Mouse (Mus musculus): ENCODE data around the gene Nyx.

Gene Nyx

DNA sequence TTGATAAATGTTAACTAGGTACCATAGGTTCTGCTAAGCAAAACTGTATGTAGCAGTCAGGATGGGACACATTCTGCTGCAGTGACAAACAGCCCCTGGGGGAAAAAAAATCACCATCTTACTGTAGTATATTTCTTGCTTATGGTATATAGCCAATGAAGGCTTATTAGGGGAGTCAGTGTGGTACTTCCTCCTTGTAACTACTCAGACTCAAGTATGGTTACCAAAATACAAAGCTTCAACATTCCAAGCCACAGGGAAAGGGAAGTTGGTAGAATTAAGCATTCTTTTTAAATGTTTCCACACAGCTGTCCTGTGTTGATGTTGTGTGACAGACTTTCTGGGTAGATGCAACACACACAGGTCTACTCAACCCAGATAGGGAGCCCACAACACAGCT, 27.0 kb downstream of the Nyx start:
- no peak for DNase-seq (ENCODE audit: low spot score)

DNA sequence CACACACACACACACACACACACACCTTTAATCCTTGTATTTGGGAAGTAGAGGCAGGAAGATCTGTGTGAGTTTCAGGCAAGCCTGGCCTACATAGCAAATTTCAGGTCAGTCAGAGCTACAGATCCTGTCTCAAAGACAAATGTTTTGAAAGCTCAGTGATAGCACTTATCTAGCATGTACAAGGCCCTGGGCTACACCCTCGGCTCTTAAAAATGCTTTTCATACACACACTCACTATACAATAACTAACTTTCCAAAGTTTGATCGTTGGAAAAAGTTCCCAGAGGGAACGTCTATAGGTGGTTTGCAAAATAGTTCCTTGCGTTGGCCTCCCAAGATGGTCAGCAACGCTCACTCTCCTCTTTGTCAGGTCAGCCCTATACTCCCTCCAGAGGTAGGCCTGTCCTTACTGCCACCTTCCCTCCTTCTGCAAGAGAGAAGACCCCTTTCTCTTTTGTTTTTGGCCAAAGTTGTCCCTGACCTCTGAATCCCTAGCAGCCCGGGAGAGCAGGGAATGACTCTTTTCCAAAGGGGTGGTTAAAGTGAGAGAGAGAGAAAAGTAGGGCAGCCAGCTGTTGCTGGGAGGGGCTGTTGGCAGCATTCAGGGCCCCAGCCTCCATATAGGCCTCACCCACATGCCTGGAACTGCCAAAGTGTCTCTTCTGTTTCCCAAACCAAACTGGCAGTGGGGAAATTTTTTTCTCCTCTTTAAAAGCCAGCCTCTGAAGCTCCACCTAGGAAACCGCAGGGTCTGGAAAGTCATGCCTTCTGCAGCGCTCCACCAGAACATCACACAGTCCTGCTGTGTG, 29.2 kb downstream of the Nyx start:
- DNase-seq (ENCODE audit: low spot score): no peak

DNA sequence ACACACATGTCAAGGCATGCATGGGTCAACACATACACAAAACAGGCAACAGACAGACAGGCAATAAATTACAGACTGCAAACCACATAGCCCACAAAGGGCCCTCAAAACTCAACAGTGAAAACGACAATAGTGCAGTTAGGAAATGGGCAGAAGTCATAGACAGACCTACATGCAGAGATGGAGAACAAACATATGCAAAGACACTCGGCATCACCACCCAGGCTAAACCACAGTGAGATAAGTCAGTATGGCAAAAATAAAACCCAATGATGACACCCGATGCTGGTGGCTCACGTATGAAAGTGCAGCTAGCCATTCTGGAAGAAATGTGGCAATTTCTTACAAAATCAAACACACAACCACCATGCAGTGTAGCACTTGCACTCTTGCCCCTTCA, 34.4 kb downstream of the Nyx start:
- DNase-seq (ENCODE audit: low spot score): no peak

DNA sequence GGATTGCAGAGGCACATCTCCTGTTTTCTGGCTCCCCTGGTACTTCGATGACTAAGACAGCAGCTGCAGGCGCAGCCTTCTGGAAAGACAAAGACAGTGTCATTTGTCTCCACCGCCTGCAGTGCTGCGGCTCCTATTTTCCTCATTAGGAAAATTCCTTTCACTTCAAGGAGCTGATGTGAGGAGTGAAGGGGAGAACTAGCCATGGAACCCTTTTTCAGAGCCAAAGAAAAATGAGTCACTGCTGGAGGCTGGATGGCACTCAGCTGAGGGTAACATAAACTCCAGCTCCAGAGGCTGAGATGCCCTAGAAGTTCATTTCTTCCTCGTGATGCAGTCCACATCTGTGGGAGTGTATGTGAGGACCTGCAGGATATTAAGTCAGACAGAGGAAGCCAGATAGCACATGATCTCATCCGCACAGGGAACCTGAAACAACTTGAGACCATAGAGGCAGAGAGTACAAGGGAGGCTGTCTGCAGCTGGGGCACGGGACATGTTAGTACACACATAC, 37.0 kb downstream of the Nyx start:
- no peak for DNase-seq (ENCODE audit: low spot score)

DNA sequence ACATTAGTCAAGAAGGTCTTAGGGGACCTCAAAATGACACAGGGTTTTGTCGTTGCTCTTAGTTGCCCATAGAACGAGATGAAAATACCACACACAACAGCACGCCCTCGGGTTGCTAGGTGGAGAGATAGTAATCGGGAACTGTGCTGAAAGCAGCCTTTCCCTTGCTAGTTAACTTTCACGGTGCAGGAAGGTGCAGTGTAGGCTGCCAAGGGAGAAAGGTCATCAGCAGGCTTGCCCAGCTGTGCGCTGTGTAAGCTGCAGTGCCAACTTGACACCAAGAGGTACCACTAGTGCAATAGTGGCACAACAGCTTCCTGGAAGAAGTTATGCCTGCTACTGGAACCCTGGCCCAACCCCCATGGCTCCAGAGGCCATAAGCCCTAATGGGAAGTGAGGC, 38.5 kb downstream of the Nyx start:
- DNase-seq (ENCODE audit: low spot score): no peak

DNA sequence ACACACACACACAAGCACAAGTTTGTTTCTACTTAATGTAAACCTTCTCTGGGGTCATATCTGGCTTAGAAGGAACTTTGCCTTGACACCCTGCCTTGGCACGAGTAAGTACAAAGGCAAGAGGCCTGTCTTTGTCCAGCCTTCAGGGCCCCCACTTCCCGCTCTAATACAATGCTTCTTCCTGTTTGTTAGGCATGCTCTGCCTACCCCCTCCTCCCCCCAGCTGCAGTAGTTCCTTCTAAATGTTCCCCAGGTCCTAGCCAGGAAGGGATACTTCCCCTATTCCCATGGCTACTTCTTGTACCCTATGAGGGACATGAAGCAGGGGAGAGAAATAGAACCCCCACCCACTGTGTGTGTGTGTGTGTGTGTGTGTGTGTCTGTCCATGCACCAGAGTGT, 40.5 kb downstream of the Nyx start:
- no peak for DNase-seq (ENCODE audit: low spot score)

DNA sequence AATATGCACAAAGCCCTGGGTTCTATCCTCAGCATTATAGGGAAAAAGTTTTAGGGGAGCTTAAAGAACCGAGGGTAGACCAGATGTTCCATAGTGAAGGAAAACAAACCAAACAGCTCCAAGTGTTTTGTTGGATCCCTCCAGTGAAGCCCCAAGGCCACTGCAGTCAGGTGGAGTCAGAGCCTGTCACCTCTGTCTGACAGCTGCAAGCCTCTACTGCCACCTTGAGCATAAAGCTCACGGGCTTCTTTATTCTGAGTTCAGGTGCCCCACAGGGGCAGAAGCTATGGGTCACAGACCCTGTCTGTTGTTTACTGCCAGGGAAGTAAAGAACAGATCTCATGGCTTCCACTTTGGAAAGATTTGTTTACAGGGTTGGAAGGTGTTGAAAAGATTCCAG, 47.2 kb downstream of the Nyx start:
- no peak for DNase-seq (ENCODE audit: low spot score)

DNA sequence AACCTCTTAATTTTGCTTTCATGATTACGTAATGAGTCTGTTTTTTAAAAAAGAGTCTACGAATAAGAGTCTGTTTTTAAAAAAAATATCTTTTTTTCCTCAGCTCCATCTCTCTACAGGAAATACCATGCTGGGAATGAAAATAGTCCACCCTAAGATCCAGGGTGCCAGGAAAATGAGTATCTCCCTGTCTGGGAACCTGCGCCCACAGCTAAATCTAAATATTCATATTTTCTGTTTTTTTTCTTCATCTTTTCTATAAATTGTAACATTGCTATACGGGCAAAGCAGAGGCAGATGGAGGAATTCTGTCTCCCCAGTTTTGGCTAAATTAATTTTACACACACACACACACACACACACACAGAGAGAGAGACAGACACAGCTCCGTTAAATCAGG, 48.0 kb downstream of the Nyx start:
- no peak for DNase-seq (ENCODE audit: low spot score)

DNA sequence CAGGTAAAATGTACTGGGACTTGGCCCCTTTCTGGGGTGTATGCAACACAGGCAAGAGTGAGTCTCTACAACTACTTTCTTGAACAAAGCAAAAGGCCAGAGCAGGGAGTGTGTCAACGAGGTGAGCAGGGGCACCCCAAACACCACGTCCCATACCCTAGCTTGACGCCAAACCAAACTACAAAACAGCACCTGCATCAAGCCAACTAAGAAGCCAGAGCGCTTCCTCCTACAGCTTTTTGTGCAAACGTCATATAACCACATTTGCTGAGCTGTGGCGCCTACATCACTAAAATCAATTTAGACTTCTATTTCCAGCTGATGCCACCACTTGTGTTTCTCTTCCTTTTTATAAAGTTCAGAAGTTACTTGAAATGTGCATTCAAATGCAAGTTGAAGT, 50.5 kb downstream of the Nyx start:
- no peak for DNase-seq (ENCODE audit: low spot score)

DNA sequence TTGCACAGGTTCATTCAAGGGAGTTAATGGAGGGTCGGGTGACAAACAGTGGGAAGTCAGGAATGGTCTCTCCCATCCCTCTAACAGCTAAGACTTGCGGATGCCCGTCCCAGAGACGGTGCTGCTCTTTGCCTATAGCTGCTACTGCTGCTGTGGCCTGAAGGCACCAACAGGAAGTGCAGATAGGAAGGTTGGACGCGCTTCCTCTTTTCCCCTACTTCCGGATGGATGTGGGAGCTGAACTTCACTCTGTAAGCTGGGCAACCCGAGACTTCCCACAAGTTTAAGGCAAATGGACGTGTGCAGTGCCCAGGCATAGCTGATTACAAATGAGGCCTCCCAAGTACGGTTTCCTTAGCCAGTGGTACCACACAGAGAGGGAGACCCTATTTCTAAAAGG, 52.1 kb downstream of the Nyx start:
- no peak for DNase-seq (ENCODE audit: low spot score)

DNA sequence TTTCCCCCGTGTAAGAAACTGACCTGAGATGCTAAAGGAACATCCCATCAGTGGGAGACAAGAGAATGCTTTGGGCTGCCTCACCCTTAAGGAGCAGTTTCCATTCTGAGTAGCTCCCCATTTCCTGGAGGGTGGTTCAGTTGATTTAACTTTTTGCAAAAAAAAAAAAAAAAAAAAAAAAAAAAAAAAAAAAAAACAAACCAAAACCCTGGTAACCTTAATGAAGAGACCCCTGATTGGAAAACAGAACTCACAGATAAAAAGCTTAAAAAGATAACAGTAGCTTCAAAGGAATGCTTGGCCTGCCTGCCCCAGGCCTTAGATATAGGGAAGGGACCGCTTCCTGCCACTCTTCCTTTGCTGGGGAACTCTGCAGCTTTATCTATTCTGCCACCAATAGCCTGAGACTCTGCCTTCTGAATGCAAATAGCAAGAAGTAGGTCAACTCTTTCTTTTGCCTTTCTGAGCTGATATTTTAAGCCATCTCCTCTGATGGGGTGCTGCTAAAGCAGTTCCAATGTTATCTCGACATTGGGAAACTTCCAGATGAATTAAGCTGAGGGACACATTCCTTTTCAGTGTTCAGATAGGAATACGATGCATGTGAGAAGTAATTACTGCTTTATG, 53.0 kb downstream of the Nyx start:
- DNase-seq (ENCODE audit: low spot score): no peak

DNA sequence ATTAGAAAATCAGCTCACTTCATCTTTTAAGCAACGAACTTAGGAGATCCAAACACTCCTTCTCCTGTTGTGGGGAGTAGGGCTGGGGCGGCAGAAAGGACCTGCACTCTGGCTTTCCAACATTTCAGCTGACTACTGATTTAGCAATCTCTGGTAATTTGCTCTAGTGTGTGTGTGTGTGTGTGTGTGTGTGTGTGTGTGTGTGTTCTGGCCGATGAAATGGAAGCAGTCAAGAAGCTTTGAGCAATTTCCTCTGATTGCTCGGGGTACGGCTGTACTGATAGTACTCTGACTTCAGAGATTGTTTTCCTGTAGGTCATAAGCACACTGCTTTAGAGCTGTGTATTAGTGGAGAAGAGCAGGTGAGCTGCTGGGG, 53.5 kb downstream of the Nyx start:
- no peak for DNase-seq (ENCODE audit: low spot score)

DNA sequence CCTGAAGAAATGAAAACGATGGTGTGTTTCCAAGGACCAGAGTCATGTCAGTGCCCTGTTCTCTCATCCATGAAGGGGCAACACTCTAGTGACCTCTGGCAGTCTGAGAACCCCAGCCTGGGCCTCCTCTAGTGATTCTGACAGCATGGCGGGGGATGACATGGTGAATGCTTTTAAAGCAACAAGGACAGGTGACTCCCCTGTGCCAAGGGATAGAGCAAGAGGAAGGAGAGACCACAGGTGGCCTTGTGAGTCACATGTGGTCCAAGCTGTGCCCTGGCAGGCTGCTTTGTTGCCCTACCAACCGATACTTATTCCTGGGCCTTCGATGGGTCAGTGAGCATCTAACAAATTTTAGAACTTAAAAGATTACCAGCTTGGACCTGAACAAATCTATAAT, 54.7 kb downstream of the Nyx start:
- no peak for DNase-seq (ENCODE audit: low spot score)

DNA sequence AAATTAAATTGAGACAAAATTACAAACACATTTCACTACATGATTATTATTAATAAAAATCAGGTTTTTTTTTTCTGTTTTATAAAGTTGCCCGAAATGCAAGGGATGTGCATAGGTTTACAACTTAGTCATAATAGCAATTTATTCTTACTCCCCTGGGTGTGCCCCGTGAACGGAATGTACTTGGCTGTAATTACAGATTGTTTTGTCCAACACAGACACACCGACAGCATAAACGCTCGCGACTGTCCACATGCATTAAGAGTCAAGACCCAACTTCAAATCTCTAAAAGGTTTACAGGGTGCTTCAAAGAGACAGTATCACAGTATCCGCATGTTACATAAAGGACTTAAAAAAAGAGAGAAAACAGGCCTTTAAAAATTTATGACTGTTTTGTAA, 55.4 kb downstream of the Nyx start:
- DNase-seq (ENCODE audit: low spot score): no peak

Data from left cerebral cortex, adult 11 months (tissue).